Comparison of ENCODE assay signal across 23 mouse cellular contexts in the genomic region with DNA sequence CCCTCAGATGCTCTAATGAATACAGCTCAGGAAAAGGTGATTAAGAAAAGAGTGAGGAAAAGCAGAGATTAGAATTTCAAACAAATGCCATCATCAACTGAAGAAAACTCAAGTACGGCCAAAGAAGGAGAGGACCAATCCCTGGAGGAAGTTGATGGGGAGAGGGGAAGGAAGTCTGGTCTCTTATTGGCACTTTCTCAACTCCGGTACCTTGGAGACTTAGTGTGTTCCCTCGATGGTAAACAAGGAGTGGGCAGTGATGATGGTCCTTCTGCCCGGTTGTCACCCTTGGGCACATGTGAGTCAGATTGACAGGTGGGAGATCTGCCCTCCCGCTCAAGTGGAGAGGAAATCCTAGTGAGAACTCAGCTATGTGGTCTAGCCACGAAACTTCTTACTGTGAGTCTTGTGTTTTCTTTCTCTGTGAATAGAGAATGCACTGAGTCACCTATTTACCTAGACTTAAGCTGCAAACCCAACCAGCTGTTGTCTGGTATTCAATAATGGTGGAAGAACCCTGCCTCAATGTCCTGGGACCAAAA. TPM values are rescaled to one million over a fixed set of nuclear protein-coding genes. Genes with fewer than 3 reads are reported as not detected.
DNase-seq lines count a peak whose midpoint lies in the region; ATAC-seq and TF ChIP-seq lines count a peak whose summit lies in the region.
"Had no signal": no experiment of that assay in that cellular context is flagged by ENCODE, and none has a peak within 500 bp of the region (broad histone marks: within the 10 kb centered on the region; RNA-seq: fewer than 3 reads in every experiment).

No protein-coding gene starts in this region.

- TF ChIP-seq POLR2A in embryonic fibroblast, embryonic 13.5 days (IDR thresholded peaks at IDR 0.05; ENCODE audit: low read depth, low read length): no peak

- 64% methylated on average over 6 of the region's 6 CpGs for WGBS in heart, postnatal 0 days
- WGBS in heart, embryonic 12.5 days: 51% methylated on average over 6 of the region's 6 CpGs

- H3K36me3 ChIP-seq in heart, postnatal 0 days (replicated peaks; ENCODE audit: control insufficient read depth, insufficient read depth, low read length): no peaks in the 10 kb centered on the region
- H3K36me3 ChIP-seq in heart, embryonic 12.5 days: no peaks in the 10 kb centered on the region; the same call in 1 of the 2 replicates
- H3K36me3 ChIP-seq: heart, embryonic 10.5 days; stomach, embryonic 15.5 days had no signal

- peaks cover 28% of the 10 kb centered on the region for H3K4me1 ChIP-seq in heart, postnatal 0 days (ENCODE audit: control insufficient read depth, insufficient read depth)
- peaks cover 37% of the 10 kb centered on the region for H3K4me1 ChIP-seq in heart, embryonic 12.5 days (replicated peaks)
- H3K4me1 ChIP-seq in embryonic fibroblast, embryonic 13.5 days (ENCODE audit: control insufficient read depth, insufficient read depth, low read length): peaks cover 19% of the 10 kb centered on the region

- no peaks in the 10 kb centered on the region for H3K27me3 ChIP-seq in heart, postnatal 0 days (ENCODE audit: control insufficient read depth, insufficient read depth, low read length)
- no peaks in the 10 kb centered on the region for H3K27me3 ChIP-seq in heart, embryonic 12.5 days (replicated peaks)
- H3K27me3 ChIP-seq: forebrain, embryonic 13.5 days; kidney, embryonic 15.5 days; stomach, embryonic 15.5 days had no signal

- H3K9ac ChIP-seq in heart, postnatal 0 days (replicated peaks; ENCODE audit: low read depth, low read length): no peak overlapping the region
- no peak overlapping the region for H3K9ac ChIP-seq in heart, embryonic 12.5 days
- H3K9ac ChIP-seq: forebrain, embryonic 13.5 days; hindbrain, embryonic 14.5 days; kidney, embryonic 15.5 days; limb, embryonic 13.5 days; stomach, embryonic 15.5 days had no signal

- ATAC-seq in heart, postnatal 0 days (ENCODE audit: insufficient read depth, low read depth): no peak
- ATAC-seq in heart, embryonic 12.5 days (ENCODE audit: insufficient number of reproducible peaks, low FRiP score): no peak
- no peak for ATAC-seq in erythroblast, adult 5-6 weeks (replicated peaks; ENCODE audit: low FRiP score, poor library complexity, severe bottlenecking)
- ATAC-seq: forebrain, embryonic 13.5 days had no signal

- H3K4me2 ChIP-seq in heart, postnatal 0 days (ENCODE audit: low read depth, low read length): no peak overlapping the region
- no peak overlapping the region for H3K4me2 ChIP-seq in heart, embryonic 12.5 days
- H3K4me2 ChIP-seq: forebrain, embryonic 13.5 days; hindbrain, embryonic 14.5 days; kidney, embryonic 15.5 days; limb, embryonic 13.5 days; liver, embryonic 11.5 days; midbrain, embryonic 11.5 days; stomach, embryonic 15.5 days had no signal

- 0 out of 2 replicates have a peak overlapping the region, but pooled peaks have one; percentile 34 for H3K27ac ChIP-seq in heart, postnatal 0 days (ENCODE audit: low read depth)
- H3K27ac ChIP-seq in heart, embryonic 12.5 days (ENCODE audit: poor library complexity, severe bottlenecking): no peak overlapping the region
- peak overlapping the region; percentile 93 for H3K27ac ChIP-seq in embryonic fibroblast, embryonic 13.5 days (ENCODE audit: insufficient read depth, low read length)
- H3K27ac ChIP-seq: forebrain, embryonic 13.5 days; heart, embryonic 10.5 days; hindbrain, embryonic 14.5 days; kidney, embryonic 15.5 days; layer of hippocampus, adult 2 months; left cerebral cortex, adult 2 months; limb, embryonic 13.5 days; stomach, embryonic 15.5 days had no signal

- H3K4me3 ChIP-seq in heart, postnatal 0 days (ENCODE audit: low read depth, low read length): no peak overlapping the region
- H3K4me3 ChIP-seq in heart, embryonic 12.5 days: no peak overlapping the region
- H3K4me3 ChIP-seq in embryonic fibroblast, embryonic 13.5 days (ENCODE audit: insufficient read depth, low read length): no peak overlapping the region
- H3K4me3 ChIP-seq: forebrain, embryonic 13.5 days; heart, embryonic 10.5 days; kidney, embryonic 15.5 days; layer of hippocampus, adult 2 months; left cerebral cortex, adult 2 months; limb, embryonic 13.5 days; stomach, embryonic 15.5 days had no signal

- DNase-seq in heart, postnatal 0 days (ENCODE audit: low spot score): no peak
- DNase-seq in 3134 (ENCODE audit: extremely low read depth, insufficient read length, low spot score): peak; percentile 28
- peak; percentile 24 for DNase-seq in 416B (ENCODE audit: low read depth)
- no peak for DNase-seq in right cerebral cortex, postnatal 4 days
- DNase-seq: adrenal gland, postnatal 25 days; cerebellum, adult 18-20 months; cerebellum, postnatal 10 days; gastrocnemius, postnatal 10 days; kidney, adult 11 months; kidney, postnatal 36 days had no signal

- no peak for TF ChIP-seq EP300 in heart, postnatal 0 days (IDR thresholded peaks at IDR 0.05; ENCODE audit: low read depth)

- TF ChIP-seq CTCF in heart, postnatal 0 days (IDR thresholded peaks at IDR 0.05; ENCODE audit: low read depth): no peak
- TF ChIP-seq CTCF in embryonic fibroblast, embryonic 13.5 days (IDR thresholded peaks at IDR 0.05; ENCODE audit: borderline replicate concordance, insufficient read depth, low read length): no peak

- no peaks in the 10 kb centered on the region for H3K9me3 ChIP-seq in heart, postnatal 0 days (replicated peaks; ENCODE audit: control insufficient read depth, low read length)
- no peaks in the 10 kb centered on the region; the same call in 1 of the 2 replicates for H3K9me3 ChIP-seq in heart, embryonic 12.5 days (replicated peaks)
- H3K9me3 ChIP-seq: forebrain, embryonic 13.5 days; heart, embryonic 10.5 days; kidney, embryonic 15.5 days; limb, embryonic 13.5 days; stomach, embryonic 15.5 days had no signal

RNA-seq across cellular contexts. Expression of gene Bcl10, which starts 35.1 kb away (rescaled TPM):
- total RNA-seq in heart, postnatal 0 days (2014; rRNA removed; ENCODE audit: low replicate concordance): 16.1 and 48.3 TPM in 2 replicates
- 32.7 and 35.1 TPM in 2 replicates for polyA plus RNA-seq in heart, postnatal 0 days (2015; fragmentation: Nextera tagmentation; extraction: Ambion mirVana)
- polyA plus RNA-seq in heart, embryonic 12.5 days (2016; fragmentation: Nextera tagmentation; extraction: Ambion mirVana): 42.9 and 43.1 TPM in 2 replicates
- polyA plus RNA-seq in embryonic fibroblast, embryonic 13.5 days (2011; ENCODE audit: insufficient read length, low read depth, missing spikeins): 45.4 and 53.9 TPM in 2 replicates
- total RNA-seq in erythroblast, adult 5-6 weeks (2015; ENCODE audit: low replicate concordance): 7.7 and 13.4 TPM in 2 replicates
- 18.0 and 19.2 TPM in 2 replicates for total RNA-seq in erythroblast, adult 5-6 weeks (2017; ENCODE audit: low replicate concordance)

RNA-seq across cellular contexts. Expression of gene 2410004B18Rik, which starts 50.3 kb away (rescaled TPM):
- 9.1 and 12.3 TPM in 2 replicates for total RNA-seq in heart, postnatal 0 days (2014; rRNA removed; ENCODE audit: low replicate concordance)
- 35.9 and 37.6 TPM in 2 replicates for polyA plus RNA-seq in heart, postnatal 0 days (2015; fragmentation: Nextera tagmentation; extraction: Ambion mirVana)
- polyA plus RNA-seq in heart, embryonic 12.5 days (2016; fragmentation: Nextera tagmentation; extraction: Ambion mirVana): 46.6 and 47.2 TPM in 2 replicates
- 20.8 and 24.9 TPM in 2 replicates for polyA plus RNA-seq in embryonic fibroblast, embryonic 13.5 days (2011; ENCODE audit: insufficient read length, low read depth, missing spikeins)
- 20.1 and 46.9 TPM in 2 replicates for total RNA-seq in erythroblast, adult 5-6 weeks (2015; ENCODE audit: low replicate concordance)
- 11.8 and 14.6 TPM in 2 replicates for total RNA-seq in erythroblast, adult 5-6 weeks (2017; ENCODE audit: low replicate concordance)

Comparison
In these comparisons a context has a peak if more than half of its experiments do, and no peak if none do; other contexts are left out.
1. DNase-seq: peak in 3134 (single experiment) and 416B (single experiment); none in heart, postnatal 0 days (single experiment) and right cerebral cortex, postnatal 4 days (single experiment).